Mouse (Mus musculus) layer of hippocampus, postnatal 25 days (tissue): Measurements from ENCODE around the gene Rpgrip1l. TPM values are rescaled to one million over a fixed set of nuclear protein-coding genes. Genes with fewer than 3 reads are reported as not detected.

Source experiments
- DNase-seq, 2 experiments: peaks; one replicate each; pipeline ENCODE4 v3.0.0; 2022; ENCODE audit warnings: mixed read lengths in 2 of 2, low spot score in 1 of 2; ENCODE audit errors: extremely low spot score in 1 of 2
- total RNA-seq, 2 experiments: library from RNA; stranded (reverse); gene quantifications; 2 replicates each; pipeline ENCODE4 v1.2.3; 2021

Rpgrip1l gene
- total RNA-seq, 2 experiments from 2014 or later, result 21.7 to 21.8 TPM

- no peak for DNase-seq
Measured at GRCm38 (mm10) chr8:91338389-91339154, 25.5 kb upstream of the Rpgrip1l start.

GRCm38 (mm10) chr8:91329461-91329850 lies 16.4 kb upstream of the Rpgrip1l start:
- no peak for DNase-seq

GRCm38 (mm10) chr8:91329056-91329455 lies 16.0 kb upstream of the Rpgrip1l start:
- no peak for DNase-seq

GRCm38 (mm10) chr8:91327471-91328205 lies 14.6 kb upstream of the Rpgrip1l start:
- no peak for DNase-seq

- no peak for DNase-seq
Measured at GRCm38 (mm10) chr8:91326946-91327345, 13.9 kb upstream of the Rpgrip1l start.

- no peak for DNase-seq
Measured at GRCm38 (mm10) chr8:91326018-91326417, 13.0 kb upstream of the Rpgrip1l start.

- DNase-seq, result no peak
Measured at GRCm38 (mm10) chr8:91324916-91325315, 11.9 kb upstream of the Rpgrip1l start.

- no peak for DNase-seq
Measured at GRCm38 (mm10) chr8:91324271-91324670, 11.2 kb upstream of the Rpgrip1l start.

- DNase-seq, result no peak
Measured at GRCm38 (mm10) chr8:91323511-91323910, 10.4 kb upstream of the Rpgrip1l start.

- DNase-seq, result no peak
Measured at GRCm38 (mm10) chr8:91318938-91319729, 6.1 kb upstream of the Rpgrip1l start.

- no peak for DNase-seq
Measured at GRCm38 (mm10) chr8:91317567-91318227, 4.6 kb upstream of the Rpgrip1l start.

- DNase-seq, result no peak
Measured at GRCm38 (mm10) chr8:91312342-91312741, 720 bp downstream of the Rpgrip1l start.

- DNase-seq, result no peak
Measured at GRCm38 (mm10) chr8:91304481-91305386, 8.3 kb downstream of the Rpgrip1l start.

GRCm38 (mm10) chr8:91298672-91299071 lies 14.4 kb downstream of the Rpgrip1l start:
- no peak for DNase-seq

GRCm38 (mm10) chr8:91295786-91296185 lies 17.3 kb downstream of the Rpgrip1l start:
- DNase-seq, result no peak

GRCm38 (mm10) chr8:91290576-91290975 lies 22.5 kb downstream of the Rpgrip1l start:
- DNase-seq, result no peak

GRCm38 (mm10) chr8:91286237-91286636 lies 26.8 kb downstream of the Rpgrip1l start:
- DNase-seq, result no peak

GRCm38 (mm10) chr8:91283815-91284214 lies 29.2 kb downstream of the Rpgrip1l start:
- no peak for DNase-seq

GRCm38 (mm10) chr8:91282655-91283054 lies 30.4 kb downstream of the Rpgrip1l start:
- DNase-seq, result no peak
